Mouse (Mus musculus): ENCODE measurements around the gene Rimklb.
"Not testable (repeated sequence)": the region's sequence is repeated elsewhere in the genome, so short reads cannot be mapped to it uniquely, and the experiment has no call there.

The Rimklb gene

DNA sequence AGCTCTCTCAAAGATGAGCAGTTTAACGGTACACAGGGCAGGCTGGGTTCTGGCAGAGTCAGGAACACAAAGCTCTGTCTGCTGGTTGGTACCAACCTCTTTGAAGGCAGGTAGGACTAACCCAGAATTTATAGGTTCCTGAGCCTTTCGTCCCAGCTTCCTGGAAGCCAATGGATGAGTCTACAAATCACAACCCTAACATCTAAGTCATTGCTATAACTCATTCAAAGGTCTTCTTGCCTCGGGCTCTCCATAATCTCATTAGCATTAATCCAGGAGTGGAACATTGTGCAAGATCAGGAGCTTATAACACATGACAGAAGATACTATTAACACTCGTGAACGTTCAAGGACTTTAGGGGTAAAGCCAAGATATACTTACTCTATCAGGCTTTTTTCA is at the start of gene Rimklb:
Gene Rimklb (minus strand): TSS at position 101 of the 400 bp plus-strand sequence.
- DNase-seq: no peak

DNA sequence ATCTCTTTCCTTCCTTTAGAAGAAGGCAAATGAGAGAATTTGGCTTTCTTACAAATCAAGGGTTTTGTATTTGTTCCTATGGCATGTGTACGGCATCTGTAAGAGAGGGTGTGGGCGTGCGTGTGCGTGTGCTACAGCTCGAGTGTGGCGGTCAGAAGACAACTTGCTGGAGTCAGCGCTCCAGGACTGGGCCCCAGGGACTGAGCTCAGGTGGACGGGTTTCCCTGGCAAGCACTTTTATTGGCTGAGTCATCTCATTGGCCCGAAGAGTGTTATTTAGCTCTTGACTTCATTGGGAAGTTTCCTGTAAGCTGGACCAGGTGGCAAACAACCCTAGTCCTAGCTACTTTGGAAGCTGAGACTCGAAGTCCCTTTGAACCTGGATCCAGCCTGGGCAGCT is 47.4 kb upstream of the Rimklb start:
- DNase-seq: no peak

DNA sequence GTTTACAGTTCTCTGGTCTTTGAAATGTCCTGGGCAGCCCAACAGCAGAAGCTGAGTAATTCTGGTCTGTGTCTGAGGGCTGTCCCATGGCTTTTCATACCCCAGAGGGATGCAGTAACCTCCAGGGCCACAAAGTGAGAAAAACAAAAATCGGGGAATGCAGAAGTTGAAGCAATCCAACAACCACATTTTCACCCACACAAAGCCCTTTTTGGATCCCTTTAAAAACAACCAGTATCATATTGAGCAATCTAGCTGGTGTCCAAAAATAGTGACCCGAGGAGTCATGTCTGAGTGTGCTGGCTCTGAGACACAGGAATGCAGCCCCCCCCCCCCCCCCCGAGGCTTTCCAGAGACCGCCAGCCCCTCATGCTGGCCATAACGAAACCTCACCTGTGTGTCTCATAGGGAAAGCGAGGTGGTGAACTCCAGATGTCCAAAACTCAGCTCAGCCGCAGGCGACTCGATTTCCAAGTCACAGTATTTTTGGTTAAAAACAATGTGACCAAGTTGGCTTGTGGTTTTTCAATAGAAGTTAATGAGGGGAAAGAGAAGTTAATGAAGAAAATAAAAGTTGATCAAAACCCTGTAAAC is 46.8 kb upstream of the Rimklb start:
- no peak for DNase-seq

DNA sequence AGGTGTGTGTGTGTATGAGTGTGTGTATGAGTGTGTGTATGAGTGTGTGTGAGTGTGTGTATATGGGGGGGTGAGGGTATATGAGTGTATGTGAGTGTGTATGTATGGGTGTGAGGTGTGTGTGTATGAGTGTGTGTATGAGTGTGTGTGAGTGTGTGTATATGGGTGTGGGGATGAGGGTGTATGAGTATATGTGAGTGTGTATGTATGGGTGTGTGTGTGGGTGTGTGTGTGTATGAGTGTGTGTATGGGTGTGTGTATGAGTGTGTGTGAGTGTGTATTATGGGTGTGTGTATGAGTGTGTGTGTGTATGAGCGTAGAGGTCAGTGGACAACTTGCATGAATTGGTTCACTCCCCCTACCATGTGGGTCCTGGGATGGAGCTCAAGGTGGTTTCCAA is 46.1 kb upstream of the Rimklb start:
- DNase-seq: no peak

DNA sequence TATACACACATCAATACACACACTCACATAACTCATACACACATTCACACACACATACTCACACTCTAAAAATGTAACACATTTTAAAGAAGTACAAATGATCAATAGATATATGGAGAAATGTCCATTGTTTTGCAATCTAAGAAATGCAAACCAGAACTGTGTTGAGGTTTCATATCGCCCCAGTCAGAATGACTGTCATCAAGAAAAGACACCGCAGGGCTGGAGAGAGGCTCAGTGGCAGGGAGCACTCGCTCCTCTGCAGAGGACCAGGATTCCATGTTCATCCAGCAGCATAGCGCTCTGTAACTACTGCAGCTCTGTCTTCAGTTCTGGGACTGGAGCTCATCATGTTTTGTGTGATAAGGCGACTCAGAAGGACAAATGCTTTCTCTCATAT is 45.0 kb upstream of the Rimklb start:
- DNase-seq: no peak

DNA sequence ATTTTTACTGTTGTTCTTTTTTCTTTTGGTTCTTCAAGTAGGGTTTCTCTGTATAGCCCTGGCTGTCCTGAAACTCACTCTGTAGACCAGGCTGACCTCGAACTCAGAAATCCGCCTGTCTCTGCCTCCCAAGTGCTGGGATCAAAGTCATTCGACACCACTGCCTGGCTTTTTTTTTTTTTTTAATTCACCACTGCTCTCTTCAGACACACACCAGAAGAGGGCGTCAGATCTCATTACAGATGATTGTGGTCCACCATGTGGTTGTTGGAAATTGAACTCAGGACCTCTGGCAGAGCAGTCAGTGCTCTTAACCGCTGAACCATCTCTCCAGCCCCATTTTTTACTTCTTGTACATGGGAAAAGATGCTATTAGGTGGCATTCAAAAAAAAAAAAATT is 43.9 kb upstream of the Rimklb start:
- not testable (repeated sequence) for DNase-seq

DNA sequence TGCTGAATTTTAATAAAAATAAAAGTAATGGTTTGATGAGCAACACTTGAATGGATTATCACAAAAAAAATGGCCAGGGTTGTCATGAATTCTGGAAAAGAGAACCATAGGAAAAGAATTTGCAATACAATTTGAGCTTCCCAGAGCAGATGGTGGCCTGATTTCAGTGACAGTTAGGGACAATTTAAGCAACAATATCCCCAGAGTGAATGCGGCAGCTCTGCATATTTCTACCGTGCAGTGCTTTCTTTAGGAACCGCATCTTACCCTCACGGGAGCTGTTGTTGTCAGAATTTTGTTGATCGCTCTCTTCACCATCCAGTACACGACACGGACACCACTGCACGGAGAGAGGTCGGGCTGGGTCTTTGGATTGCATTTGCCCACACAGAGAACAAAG is 41.0 kb upstream of the Rimklb start:
- DNase-seq: no peak

DNA sequence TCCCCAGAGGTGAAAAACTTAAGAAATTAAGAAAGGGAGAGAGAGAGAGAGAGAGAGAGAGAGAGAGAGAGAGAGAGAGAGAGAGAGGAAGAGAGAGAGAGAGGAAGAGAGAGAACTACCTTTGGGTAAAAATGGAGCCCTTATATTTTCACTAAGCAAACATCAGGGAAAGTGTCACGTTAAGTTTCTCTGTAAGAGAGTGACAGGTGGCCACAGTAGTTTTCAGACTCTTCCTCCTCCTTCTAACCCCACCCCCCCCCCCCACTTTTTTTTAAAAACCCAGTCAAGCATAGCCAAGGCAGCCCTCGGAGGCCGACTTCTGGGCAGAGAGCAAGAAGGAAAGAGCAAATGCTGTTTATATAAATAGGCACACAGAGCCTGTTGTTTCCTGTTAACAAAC is 35.5 kb upstream of the Rimklb start:
- no peak for DNase-seq

DNA sequence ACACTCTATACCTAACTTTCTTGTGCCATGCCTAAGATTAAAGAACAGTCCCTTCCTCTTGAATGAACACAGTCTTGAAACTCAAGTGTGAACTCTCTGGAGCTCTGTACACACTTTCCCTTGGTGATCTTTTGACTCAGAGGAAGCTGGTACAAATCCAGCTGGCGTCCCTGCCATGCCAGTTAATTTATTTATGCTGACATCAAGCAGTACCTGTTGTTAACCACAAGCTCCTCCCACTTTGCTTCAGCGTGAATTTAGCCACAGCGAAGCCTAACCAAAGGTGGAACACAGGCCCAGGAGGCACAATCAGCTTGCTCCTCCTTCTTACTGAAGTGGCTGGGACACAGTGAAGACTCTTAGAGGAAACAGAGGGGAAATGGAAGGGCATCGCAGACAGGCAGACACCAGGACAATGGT is 34.3 kb upstream of the Rimklb start:
- peak; percentile 84 for DNase-seq

DNA sequence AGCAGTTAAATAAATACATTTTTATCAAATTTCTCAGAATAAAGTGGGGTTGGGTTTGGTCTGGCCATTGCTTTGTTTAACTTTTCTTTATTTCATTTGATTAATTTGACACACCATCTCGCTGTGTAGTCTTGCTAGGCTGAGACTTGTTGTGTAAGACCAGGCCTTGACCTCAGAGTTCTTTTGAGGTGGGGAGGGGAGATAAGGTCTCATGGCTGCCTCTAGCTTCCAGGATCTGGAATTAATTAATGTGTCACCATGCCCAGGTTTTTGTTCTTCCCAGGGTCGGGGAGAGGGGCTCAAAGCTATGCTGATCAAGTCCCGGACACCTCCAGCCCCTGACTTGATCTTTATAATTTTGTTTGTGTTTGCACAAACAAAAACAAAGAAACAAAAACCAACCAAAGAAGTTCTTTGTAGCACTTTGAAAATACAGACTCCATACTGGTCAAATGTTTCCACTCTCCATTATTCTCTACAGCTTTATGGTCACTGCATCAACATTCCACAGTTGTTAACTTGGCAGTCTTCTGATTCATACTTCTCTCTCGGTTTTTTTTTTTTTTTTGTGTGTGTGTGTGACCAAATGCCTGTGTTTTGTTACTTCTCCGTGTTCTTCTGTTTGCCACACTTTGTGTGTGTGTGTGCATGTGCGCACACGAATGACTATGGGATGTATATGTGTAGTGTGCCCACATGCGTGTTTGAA is 33.1 kb upstream of the Rimklb start:
- no peak for DNase-seq

DNA sequence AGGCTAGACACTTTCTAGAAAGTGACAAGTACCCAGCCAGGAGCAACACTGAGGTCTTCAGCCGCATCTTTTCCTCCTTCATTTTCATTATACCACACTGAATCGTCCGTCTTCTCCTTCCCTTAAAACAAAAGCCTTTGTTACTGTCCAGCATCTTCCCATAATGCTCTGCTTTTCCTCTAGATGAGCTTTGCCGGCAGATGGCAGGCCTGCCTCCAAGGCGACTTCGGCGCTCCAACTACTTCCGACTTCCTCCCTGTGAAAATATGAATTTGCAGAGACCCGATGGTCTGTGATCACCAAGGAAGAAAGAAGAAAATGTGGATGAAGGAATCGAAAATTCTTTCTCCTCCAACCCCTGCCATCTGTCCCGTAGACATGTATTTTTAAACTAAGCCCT is 29.6 kb upstream of the Rimklb start:
- no peak for DNase-seq

DNA sequence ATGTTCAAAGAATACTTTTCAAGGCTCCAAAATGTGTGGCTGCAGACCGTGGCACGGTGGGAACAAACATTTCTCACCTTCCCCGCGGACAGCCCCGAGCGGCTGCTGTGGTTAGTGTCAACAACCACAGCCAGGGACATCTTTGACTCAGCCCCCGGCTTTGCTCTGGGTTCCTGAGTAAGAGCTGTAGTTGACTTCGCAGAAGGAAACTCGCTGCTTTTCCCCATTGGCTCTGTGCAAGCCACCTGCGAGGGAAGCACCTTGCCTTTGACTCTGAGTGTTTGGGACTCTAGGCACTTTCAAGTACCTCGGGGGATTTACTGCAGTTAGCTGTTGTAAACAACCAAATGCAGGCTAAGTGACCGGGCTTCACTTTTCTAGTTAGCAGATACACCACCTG is 29.0 kb upstream of the Rimklb start:
- no peak for DNase-seq

DNA sequence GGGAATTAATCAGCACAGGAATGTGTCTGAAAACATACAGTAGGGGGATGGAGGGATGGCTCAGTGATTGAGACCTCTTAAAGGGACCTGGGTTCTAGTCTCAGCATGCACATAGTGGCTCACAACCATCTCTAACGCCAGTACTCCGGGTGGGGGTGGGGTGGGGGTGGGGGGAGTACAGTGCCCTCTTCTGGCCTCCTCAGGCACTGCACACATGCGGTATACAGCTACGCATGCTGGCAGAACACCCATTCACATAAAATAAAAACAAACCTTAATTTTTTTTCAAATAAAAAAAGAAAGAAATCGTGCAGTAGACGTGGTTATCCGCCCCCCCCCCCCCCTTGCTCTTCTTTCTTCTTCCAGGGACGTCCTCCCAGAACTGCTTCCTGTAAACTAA is 24.7 kb upstream of the Rimklb start:
- DNase-seq: no peak

DNA sequence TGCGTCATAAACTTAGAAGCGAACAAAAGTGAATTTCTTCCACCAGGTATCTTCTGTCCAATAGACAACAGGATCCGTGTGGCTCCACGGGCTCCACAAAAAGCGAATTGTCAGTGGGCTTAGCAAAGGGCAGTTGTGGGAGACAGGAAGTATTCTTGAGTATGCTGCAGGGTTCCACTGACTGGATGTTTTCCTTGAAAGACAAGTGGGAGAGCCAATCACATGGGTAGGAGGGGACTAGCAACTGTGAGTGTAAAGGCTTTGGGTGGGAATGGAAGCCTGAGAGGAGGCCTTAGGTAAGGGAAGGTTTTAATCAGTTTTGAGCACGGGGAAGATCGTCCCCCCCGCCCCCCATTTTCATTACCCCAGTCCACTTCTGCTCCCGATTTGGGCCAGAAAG is 24.0 kb upstream of the Rimklb start:
- no peak for DNase-seq

DNA sequence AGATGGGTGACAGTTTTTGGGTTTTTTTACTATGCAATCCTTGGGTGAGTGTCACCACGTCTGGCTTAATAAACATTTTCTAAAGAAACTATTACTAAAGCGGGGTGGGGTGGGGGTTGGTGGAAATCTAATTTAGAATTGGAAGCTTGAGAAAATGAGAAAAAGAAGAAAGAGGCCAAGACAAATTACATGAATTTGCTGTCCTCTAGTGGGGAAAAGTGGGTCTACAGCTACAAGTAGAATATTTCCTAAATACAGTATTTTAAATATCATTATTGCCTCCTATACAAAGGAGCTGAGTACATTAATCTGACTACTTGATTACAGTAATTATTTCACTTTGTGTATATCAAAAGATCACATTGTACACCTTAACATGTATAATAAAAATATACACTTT is 20.8 kb upstream of the Rimklb start:
- no peak for DNase-seq

DNA sequence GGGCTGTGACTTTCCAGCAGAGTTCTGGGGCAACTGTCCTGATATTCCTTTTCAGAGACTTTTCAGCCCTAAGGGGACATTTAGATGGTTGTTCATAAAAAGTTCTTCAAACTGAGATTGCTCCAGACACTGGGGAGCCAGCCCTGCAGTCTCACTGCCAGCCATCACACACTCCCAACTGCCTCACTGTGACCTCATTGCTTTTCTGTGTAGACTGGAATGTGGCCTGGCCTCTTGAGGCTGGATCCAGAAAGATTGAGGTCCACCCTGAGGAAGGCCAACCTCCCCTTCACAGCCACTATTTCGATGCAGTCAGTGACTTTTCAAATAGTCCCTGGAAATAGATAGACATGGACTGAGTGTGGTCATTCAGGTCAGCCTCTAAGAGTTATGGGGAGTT is 19.1 kb upstream of the Rimklb start:
- no peak for DNase-seq

DNA sequence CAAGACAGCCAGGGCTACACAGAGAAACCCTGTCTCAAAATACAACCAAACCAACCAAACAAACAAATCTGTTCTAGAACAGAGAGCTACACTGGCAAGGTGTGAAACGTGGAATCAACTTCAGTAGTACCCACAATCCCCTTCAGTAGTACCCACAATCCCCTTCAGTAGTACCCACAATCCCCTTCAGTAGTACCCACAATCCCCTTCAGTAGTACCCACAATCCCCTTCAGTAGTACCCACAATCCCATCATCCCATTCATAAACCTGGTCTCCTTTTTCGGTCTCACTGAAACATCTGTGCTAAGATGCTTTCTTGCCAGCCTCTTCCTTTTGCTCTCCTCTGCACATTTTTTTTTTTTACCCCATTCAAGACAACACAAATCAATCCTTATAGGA is 17.2 kb upstream of the Rimklb start:
- DNase-seq: not testable (repeated sequence)

DNA sequence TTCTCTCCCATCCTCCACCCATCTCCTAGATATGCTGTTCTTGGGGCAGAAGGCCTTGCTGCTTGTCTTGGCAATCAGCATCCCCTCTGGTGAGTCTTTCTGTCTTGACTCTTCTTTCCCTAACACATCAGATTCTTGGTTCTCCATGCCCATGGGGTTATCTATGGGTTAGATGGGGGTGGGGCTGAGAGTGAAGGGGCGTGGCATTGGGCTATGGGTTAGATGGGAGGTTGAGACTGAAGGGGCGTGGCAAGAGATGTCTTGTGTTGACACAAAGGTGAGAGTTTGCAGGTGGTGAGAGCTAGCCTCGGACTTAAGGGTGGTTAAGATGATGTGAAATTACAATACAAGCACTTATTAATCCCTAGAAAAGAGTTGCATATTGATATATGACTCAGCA is 15.8 kb upstream of the Rimklb start:
- no peak for DNase-seq

DNA sequence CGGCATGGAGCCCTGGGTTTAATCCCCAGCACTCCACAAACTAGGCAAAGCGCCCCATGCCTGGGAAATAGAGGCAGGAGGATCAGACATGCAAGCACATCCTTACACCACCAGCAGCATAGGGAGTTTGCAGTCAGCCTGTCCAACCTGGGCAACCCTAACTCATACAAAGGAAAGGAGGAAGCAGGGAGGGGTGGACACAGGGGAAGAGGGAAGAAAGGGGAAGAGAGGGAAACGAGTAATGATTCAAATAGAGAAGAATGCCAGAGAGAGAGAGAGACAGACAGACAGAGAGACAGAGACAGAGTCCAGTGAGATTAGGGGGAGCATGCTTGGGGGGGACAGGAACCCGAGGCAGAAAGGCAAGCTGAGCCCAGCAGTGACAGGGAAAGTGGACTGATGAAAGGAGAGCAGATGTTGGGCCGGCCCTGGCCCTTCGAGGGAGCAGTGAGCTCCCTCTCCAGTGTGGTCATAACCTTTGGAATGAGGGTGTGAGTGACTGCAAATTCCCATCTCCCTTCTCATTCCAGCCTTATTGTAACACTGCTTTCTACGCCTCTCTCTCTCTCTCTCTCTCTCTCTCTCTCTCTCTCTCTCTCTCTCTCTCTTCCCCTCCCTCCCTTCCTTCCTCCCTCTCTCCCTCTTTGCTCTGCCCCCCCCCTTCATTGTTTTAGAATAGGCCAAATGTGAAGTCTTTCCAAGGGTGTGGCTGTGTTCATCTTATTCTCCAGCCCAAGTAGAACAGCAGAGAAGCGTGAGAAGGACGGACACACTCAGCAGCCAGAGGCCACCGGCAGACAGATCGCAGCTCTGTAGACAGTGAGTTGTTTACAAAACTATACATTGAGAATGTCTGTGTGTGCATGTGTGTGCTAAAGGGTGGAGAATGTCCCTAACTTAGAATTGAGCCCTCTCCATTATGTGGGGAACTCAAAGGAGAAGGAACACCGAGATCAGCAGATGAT is 14.6 kb upstream of the Rimklb start:
- DNase-seq: no peak

DNA sequence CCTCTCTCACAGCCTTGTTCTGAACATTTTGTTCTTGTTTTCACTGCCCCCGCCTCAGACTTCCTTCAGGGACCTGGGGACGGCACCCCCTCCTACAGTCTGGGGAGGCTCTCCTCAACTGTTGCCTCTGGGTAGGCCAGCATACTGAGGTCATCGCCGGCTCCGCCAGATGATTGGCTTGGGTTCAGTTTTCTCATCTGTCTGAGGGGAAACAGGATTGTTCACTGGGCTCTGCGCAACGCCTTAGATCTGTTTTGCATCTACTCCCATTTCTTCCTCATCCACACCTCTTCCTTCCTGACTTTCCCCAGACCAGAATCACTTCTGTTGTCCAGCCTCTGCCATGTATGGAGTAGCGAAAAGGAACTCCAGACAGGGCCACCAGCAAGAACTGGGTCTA is 9.9 kb upstream of the Rimklb start:
- no peak for DNase-seq

DNA sequence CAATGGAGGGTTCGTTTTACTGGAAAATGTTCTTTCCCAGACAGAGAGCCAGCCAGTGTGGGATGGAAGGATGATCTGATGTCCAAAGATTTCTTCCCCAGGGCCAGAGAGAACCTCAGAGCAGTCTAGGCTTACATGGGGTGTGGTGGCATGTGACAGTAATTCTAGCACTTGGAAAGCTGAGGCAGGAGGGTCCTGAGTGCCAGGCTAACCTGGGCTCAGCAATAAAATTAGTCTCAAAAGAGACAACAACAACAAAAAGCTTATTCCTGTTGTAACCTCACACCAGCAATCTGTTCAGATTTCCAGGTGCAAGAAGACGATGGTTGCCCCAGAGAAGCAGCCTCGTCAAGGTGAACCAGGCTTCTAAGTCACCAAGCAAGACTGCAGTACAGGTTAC is 7.0 kb upstream of the Rimklb start, which contains the start of gene Mfap5:
Gene Mfap5 (plus strand): TSS at position 301 of the 400 bp plus-strand sequence.
- no peak for DNase-seq

DNA sequence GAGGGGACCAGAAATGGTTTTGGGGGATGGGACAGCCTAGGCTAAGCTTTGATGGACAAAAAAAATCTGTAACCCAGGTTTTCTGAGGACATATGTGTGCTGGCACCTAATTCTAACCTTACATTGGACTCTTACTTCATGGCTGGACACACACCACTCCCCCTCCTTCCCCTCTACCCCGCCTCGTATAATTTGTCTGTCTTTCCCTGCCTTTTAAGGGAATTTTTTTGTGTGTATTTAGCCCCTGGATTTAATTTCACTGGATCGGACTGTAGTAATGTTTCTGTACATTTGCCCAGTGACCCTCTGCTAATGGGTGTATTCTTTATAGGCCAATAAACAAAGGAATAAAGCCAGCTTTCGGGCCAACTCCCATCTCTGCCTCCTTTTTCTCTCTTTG is 6.5 kb upstream of the Rimklb start:
- no peak for DNase-seq

DNA sequence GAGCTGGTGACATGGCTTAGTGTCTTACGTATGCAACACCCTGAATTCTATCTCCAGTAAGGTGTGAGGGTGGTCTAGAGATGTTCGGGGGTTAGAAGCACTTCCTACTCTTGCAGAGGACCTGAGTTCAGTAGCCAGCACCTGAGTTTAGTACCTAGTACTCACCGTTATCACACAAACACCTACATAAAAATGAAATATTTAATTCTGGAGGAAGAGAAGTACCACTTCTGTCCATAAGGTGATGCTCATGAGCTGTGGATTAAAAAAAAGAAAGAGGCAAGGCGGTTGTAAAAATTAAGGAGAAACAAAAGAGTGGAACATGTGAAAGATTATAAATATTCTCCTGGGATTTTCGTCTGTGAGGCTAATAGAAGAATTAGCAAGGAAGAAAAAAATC is 2.1 kb downstream of the Rimklb start:
- DNase-seq: no peak
